Mouse (Mus musculus) bone marrow macrophage, adult 2 months (primary cell): ENCODE results near the gene Gm20388.

Experiments
- CTCF ChIP-seq: IDR thresholded peaks from 2 replicates; pipeline ENCODE4 v1.5.1; 2012; ENCODE audit warnings: low read depth, mild to moderate bottlenecking, low read length, moderate library complexity
- POLR2A ChIP-seq: IDR thresholded peaks from 2 replicates; pipeline ENCODE4 v1.6.1; 2012; ENCODE audit warnings: mild to moderate bottlenecking, low read depth, low read length, borderline replicate concordance

- TF ChIP-seq POLR2A (no peak), CTCF (no peak)
Observed at GRCm38 (mm10) chr8:120072259-120072658, 161.6 kb downstream of the Gm20388 start.
